Mouse (Mus musculus) retina, postnatal 7 days (tissue): ENCODE data around the gene Pde4dip.

ENCODE experiments used
- DNase-seq: peaks from one replicate; pipeline ENCODE4 v3.0.0-alpha.2; 2012; ENCODE audit warnings: low read depth, low spot score

Pde4dip gene

DNA sequence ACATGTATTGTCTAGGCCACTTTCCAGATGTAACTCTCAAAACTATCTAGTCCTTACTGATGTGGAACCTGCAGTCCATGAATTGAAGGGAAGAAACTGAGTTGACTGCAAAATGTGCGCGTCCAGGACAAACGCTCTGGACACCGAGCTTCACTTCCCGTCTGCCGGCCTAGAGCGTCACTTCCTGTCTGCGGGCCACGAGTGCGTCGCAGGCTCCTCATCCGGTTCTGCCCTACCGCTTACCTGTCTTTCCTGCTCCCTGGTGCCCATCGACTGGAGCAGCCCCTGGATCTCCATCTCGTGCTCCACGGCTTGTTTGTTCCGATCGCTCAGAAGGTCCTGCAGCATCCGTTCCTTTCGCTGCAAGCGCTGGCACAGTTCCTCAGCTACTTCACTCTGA, 136.9 kb downstream of the Pde4dip start:
- no peak for DNase-seq

DNA sequence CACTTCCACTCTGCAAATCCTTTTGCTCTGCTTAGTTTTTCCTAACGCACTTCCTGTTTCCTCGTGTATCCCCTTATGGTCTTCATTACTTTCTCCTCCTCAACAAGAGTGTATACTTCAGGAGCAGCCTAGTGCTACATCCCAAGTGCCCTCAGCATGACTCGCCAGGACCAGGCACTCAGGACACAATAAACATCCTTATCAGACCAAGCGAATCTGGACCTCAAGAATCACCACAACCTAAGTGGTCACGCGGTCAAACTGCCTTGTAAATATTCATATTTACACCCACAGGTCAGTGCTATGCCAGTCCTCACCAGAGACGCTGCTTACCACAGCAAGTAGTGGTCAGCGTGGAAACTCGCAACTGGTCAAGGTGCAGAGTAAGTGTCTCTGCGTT, 139.7 kb downstream of the Pde4dip start:
- DNase-seq: no peak

DNA sequence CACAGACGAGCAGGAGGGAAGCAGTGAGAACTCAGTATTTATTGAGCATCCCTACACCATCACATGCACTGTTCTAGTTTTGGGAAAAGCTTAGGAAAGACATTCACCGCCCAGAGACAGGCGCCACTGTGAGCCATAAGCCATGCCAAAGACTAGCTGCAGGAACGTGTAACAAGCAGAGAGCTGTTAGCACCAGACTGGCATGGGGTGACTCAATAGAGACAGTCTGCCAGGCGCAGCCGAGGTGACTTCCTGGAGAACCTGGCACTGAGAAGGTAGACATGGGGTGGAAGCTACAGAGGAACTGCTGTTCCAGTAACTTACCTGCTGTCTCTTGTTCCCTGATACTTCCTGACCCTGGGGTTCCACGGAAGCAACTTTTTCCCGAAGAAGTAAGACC, 145.7 kb downstream of the Pde4dip start:
- DNase-seq: no peak

DNA sequence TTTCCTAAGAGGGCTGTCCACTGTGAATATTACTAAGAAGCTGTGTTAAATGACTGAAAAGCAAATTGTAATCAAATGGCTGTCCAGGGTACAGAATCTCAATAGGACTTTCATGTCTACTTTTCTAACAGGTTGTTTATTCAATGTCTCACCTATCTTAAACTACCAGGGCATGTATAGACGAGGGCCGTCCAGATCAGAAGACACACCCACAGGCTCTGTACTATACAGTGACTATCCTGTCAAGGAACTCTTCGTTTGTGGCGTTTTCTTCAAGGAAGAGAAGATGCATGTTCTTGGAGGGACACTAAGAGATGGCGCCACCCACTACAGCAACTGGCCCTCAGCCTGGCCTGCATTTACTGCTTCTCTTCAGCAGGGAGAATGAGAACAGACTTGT, 152.9 kb downstream of the Pde4dip start:
- no peak for DNase-seq

DNA sequence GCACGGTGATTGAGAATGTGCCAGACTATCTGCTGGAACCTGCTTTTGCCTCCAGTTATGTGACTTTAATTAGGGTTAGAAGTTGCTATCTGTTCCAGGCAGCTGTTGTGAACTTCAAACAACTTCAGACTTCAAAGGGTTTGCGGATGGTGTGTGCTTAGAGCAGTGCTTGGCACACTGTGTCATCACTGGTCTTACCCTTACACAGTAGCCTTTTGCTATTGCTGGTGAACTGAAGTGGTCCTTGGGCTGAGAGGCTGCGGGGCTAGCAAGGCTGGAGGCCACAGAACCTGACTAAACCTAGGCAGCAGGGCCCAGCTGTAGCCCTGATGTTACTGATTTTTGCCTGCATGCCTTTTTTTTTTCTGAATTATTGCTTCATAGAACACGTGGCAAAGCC, 154.2 kb downstream of the Pde4dip start:
- DNase-seq: no peak

DNA sequence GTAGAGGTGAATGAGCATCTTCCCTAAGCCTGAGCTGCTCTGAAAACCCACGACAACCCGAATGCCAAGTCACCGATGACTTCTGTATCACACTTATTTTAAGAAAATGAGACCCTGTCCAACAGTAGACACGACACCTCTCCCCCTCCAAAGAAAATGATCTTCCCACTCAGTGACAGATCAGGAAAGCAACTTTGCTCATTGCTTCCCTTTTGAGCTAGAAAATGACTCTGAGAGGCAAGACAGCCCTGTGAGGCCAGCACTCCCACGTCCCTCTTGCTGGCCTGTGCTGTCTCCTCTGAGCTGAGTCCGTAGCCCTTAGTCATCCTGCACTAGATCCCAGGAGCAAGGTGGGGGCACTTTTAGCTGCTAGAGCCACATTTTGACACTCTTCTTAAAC, 155.9 kb downstream of the Pde4dip start:
- DNase-seq: no peak

DNA sequence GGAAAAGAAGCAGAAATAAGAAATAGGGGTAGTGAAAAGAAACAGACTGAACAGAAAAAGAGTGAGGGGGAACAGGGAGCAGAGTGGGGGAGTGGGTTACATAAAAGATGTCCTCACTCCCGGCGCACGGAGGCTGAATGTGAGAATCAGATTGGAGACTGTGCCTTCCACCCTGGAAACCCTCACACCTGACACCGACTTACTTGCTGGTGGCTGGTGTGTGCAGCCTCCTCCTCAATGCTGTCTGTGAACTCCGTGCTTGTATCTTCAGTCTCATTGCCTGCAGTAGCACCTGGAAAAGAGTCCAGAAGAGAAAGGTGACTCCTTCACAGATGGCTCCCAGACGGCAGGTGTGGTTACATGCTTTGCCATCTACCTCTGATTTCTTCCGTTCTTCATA, 157.9 kb downstream of the Pde4dip start:
- DNase-seq: no peak

DNA sequence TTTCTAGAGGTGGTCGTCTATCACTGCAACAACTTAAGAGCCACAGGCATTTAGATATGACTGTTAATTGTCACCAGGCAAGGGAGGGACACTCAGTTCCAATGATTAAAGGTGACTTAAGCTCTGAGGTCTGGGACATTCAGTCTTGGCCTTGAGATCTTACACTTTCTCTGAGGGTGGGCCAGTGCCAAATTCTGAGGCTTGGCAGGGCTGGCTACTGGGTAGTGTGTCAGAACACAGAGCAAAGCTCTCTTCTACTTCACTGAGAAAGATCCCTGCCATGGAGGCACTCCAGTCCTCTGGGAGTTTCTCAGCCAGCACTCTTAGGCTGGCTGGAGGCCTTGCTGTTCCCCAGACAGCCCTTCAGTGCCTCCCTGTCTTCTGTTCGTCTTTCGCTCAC, 158.4 kb downstream of the Pde4dip start:
- DNase-seq: no peak

DNA sequence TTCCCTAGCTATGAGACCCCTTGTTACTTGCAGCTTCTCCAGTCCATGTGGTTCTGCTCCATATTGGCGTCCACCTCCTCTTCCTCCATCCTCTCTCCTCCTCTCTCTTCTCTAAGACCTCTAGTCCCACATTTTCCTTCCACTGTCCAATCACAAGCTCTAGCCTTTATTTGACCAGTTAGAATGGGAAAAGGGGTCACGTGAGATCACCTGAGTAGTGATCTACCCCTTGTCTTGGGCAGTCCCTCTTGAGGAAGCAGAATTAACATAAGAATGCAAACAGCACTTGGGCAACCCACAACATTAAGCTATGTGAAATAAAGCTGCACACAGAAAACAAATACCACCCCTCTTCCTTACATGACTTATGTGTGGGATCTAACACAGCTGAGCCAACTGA, 160.7 kb downstream of the Pde4dip start:
- no peak for DNase-seq

DNA sequence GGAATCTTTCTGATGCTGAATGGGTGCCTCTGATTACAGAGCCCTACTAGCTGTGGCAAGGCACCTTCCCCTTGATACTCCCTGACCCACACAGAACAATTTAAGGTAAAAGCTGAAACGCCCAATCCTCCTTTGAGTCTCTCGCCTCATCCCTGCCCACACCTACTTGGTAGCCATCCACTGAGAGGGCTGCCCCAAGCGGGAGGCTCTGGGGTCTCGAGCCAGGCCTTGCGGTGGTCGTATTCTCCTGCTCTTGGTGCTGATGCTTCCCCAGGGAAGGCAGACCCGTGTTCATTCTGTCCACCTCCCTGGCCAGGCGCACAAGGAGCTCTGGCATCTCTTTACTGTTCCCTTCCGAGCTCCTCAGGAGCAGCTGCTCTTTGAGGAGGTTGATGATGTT, 169.4 kb downstream of the Pde4dip start:
- DNase-seq: no peak

DNA sequence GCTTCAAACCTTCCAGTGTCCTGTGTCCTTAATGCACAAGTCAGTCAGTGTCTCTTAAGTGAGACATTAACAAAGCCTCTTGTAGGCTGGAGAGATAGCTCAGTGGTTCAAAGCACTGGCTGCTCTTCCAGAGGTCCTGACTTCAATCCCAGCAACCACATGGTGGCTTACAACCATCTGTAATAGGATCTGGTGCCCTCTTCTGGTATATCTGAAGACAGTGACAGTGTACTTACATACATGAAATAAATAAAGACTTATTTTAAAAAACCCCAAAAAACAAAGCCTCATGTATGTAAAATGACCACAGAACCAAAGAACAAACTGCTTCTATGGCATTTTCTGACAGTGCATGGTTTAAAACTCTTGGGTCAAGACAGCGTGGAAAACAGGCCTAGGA, 172.6 kb downstream of the Pde4dip start:
- no peak for DNase-seq

DNA sequence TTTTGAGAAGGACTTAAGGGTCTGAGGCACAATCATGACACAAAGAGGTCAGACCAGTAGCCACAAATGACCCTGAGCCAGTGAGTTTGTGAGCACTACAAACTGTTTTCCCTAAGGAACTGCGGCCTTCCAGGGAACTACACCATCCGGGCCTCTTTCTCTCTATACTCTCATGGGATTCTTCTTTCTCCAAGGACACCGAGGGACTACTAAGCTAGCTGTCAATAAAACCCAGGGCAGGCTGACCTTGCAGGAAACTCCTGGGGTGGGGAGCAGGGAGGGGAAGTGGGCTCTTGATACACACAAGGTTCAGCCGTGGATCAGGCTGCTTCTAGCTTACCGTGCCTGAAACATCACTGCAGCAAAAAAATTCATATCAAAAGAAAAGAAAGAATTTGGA, 177.6 kb downstream of the Pde4dip start:
- no peak for DNase-seq

DNA sequence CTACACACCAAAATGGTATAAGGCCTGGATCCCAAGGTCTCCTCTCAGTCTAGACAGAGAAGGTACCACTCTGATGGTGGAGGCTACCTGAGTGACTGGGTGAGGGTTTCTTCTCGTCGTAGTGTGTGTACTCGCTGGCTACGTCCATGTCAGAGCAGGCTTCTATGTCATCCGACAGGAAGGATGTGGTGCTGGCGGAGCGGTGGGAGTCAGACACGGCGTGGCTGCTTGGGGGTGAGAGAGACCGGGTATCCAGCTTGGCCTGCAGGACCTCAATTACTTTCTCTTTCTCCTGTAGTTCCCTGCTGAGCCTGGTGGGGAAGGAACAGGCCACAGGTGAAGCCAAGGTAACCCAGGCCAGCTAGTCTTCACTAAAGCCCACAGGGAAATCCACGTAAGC, 178.4 kb downstream of the Pde4dip start:
- no peak for DNase-seq

DNA sequence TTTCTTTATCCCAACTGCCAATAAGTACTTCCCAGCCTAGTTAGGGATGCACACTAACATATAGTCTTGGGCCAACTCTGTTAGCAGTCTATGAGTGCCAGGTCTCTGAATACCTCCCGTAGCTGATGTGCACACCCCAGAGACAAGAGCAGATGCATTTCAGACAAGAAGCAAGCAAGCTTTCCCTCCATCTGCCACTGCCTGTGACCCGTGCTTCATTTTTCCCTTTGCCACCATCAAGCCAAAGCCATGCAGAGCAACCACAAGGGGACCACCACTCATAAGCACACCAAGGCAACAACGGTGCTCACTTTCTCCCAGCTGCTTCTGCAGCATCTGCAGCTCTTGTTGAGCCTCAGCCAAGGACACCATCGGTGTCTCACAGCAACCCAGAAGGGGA, 181.9 kb downstream of the Pde4dip start:
- no peak for DNase-seq

DNA sequence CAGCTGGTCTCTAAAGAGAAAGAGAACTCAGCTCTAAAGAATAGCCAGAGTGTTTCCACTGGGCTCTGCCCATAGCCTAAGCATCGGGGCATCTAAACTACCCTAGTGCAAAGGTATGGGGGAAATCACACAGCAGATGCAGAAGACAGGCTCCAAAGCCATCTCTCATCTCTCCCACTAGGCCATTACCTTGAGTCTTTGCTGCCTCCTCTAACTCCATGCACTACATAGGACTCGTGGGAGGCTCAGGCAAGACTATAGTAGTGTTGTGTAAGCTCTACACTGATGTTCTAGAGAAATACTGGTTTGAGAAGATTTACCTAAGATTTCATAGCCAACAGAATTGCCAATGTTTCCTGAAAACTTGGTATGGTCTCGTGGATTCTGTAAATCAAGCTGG, 183.0 kb downstream of the Pde4dip start:
- no peak for DNase-seq

DNA sequence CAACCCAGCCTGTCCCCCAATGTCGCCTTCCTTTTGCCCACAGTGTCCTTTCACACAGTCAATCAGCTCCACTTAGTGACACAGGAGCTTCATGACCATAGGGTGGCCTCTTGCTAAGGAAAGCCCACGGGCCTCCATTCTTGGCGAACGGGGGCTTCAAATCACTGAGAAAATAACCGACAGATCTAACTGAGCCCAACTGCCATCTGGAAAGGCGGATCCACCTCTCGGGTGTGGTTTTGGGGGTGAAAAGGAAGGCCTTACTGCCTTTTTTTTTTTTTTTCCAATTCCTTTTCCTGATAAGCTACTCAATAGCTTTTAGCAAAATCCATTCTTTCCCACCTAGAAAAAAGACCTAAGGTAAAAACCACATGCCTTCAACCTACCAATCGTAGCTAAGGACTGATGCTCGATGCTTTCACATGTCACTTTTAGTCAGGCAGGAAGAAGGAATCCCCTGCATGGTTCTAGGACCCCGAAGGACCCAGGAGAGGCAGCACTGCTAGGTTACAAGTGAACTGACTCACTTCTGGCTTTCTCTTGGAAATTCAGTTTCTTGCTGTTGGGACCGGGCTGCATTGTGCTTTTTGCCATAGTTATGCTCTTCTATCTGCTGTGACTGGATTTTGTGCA, 185.9 kb downstream of the Pde4dip start:
- no peak for DNase-seq

DNA sequence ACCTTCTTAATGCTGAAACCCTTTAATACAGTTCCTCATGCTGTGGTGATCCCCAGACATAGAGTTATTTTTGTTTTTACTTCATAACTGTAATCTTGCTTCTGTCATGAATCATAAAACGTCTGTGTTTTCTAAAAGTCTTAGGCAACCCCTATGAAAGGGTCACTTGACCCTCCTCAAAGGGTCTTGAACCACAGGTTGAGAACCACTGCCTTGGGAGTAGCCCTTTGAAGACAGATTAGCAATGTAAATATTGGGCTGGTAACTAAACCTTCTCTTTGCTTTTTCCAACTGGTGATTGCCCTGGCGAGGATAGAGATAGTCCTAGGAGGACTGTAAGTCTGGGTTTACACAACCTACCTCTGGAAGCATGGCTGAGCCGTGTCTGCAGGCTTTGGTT, 187.3 kb downstream of the Pde4dip start:
- DNase-seq: no peak

DNA sequence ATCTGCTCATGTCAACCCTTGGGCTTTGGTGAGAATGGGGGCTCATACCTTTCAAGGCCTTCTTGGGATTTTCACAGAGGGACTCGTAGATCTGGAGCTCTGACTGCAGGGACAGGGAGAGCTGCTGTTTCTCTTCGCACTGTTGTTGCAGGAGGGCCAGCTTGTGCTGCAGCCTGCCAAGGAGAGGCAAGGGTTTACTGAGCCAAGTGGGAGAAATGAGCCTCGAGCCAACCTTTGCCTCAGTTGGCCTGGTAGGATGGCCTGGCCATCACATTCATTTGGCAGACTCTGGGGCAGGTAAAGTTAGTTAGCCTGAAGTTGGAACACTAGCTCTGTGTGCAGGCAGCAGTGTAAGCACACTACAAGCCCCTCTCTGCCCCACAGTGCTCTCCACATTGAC, 189.4 kb downstream of the Pde4dip start:
- no peak for DNase-seq

DNA sequence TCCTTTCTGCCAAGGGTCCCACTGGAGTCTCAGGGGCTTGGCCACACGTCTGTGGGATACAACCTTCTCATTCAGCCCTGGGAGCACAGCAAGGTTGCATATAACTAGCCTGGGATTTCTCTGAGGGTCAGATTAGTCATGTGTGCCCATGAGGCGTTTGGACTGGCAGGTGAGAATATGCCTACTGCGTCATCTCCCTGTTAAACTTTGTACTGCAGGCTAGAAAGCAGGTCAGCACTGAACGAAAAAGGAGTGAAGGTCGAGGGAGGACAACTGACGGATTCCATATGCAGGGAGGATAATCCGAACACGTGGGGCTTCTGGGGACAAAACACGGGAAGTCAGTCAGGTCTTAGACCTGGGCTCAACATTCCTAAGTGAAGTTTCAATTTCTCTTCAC, 191.2 kb downstream of the Pde4dip start:
- DNase-seq: no peak

DNA sequence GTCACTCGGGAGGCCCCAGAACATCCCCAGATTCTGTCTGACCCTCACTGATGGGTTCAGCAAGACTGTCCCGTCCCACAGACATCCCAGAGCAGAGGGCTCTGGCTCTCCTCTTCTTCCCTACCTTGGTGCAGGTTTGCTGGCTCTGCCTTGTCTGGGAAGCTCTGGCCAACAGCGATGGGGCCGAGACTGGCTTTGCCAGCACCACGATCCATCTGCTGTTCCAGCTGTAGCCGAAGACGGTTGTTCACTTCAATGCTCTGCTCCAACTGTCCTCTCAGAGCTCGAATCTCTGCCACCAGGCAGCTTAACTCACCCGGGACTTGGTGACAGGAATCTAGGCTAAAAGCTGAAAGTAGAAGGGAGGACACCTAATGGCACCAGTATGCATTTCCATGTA, 191.6 kb downstream of the Pde4dip start:
- DNase-seq: no peak

DNA sequence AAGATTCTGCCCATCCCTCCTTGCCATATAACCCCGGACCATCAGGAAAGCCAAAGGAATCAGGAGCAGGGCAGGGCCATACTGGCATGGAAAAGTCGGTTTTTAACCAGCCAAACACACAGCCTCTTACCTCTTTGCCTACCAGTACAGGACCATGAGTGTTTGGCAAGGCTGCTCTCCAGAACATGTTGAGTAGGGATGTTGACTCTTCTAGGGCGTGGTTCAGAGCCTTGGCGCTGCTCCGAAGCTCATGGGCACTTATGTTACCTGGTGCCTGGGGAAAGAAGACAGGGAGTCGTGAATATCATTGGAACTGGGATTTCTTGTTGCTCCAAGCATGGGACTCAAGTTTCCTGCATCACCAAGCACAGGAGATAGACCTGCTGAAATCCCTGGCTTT, 194.7 kb downstream of the Pde4dip start:
- DNase-seq: no peak

DNA sequence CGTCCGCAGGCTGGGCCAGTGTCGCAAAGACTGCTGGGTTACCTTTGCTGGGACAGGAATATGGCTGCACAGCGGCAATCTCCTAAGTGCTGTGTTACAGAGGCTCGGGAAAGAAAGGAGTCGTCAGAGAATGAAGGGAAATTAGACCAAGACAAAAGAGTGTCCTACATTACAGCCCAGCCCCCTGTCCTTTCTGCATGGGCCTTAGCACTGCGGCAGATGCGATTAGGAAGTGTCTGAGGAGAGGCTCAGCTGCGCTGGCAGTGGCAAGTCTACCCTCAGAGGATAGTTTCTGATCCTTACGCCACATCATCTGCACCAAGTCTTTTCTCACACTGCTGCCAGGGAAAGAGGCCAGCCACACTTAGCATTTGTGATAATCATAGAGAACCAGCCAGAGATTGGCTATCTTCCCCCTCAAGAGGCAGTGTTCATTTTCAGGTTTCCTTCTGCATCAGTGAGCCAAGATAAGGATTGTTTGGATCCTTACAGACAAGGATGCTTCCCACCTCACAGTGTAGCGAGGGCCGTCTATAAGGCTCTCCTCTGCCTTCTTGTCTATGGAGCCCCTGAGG, 197.0 kb downstream of the Pde4dip start:
- DNase-seq: no peak

DNA sequence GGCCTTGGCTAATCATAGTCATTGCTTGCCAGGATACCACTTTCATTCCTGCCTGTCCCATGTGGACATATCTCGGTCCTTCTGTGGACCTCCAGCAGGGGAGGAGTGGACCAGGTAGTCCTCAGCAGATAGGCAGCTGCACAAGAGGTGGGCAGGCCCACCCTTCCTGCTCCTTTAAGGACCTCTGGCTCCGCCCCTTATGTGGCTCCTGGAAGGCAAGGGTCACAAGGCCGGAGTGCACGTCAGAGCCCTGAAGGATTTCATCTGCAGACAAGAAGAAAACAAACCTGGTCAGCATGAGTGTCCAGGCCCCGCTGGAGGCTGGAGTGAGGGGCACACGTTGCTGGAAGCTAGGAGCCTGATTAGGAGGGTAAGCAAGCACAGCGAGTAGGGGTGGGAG, 197.9 kb downstream of the Pde4dip start:
- DNase-seq: no peak

DNA sequence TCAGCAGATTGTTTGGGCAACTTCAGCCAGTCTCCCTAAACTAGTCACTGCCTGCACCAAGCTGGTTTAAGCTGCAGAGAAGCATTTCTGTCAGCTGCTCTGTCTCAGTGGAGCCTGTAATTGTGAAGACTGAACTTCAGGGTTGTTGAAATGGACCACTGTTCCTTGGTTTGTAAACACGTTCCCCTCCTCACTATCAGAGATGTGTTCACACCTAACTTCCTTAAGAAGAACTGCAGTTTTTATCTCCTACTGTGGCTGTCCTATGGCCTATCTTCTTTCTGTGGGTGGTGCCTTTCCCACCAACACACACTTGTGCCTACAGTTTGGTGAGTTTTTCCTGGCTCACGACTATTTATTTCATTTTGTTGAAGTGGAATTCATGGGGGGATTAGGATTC, 199.2 kb downstream of the Pde4dip start:
- DNase-seq: no peak
